Mouse (Mus musculus): Measurements from ENCODE around the gene Vamp3.
"Not testable (repeated sequence)": the region's sequence is repeated elsewhere in the genome, so short reads cannot be mapped to it uniquely, and the experiment has no call there.

The Vamp3 gene

GRCm38 (mm10) chr4:151044037-151044943, 13.5 kb downstream of the Vamp3 start, which contains the start of gene Per3:
Gene Per3 (minus strand): TSS chr4:151044665.
- peak; percentile 100 for DNase-seq

GRCm38 (mm10) chr4:151043281-151043680, 14.5 kb downstream of the Vamp3 start:
- peak; percentile 26 for DNase-seq

GRCm38 (mm10) chr4:151041506-151041905, 16.3 kb downstream of the Vamp3 start:
- no peak for DNase-seq

DNA sequence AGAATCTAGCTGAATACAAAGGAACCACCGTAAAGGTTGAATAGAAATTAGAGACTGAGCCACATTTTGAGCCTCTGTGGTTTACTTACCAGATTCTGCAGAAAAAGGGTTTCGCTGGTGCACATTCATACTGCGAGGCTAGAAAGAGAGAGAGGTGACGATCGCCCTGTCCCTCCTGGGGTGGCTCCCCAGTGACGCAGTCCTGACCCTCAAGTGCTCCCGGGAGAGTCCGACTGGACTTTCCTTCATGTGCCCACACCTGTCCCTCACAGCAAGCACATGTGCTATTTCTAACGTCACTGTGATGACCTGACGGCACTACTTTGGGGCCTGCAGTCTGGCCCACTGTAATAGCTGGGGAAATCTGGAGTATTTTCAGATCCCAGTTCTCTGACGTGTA, 20.0 kb downstream of the Vamp3 start:
- DNase-seq, result no peak

GRCm38 (mm10) chr4:151036521-151036920, 21.2 kb downstream of the Vamp3 start:
- no peak for DNase-seq

- DNase-seq, result peak; percentile 21
Observed at GRCm38 (mm10) chr4:151027001-151027400, 30.8 kb downstream of the Vamp3 start.

- DNase-seq, result no peak
Observed at GRCm38 (mm10) chr4:151024152-151024551, 33.6 kb downstream of the Vamp3 start.

- DNase-seq, result not testable (repeated sequence)
Observed at GRCm38 (mm10) chr4:151017356-151017755, 40.4 kb downstream of the Vamp3 start.

GRCm38 (mm10) chr4:151015946-151016345, 41.8 kb downstream of the Vamp3 start:
- no peak for DNase-seq

GRCm38 (mm10) chr4:151010316-151010715, 47.4 kb downstream of the Vamp3 start:
- DNase-seq, result no peak

DNA sequence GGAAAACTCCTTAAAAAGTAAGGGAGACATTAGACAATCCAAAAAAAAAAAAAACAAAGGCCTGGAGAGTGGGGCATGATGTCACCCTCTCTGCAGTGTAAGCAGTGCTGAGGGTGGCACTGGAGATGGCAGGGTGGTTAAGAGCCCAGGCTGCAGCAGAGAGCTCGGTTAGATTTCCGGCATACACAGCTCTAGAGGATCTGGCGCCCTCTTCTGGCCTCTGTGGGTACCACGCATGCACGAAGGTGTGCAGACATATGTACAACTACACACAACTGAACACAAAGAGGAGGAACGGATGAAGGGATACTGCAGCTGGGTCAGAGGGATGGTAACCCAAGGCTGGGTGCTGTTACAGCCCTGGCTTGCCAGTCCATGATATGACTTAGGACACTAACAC, 50.8 kb downstream of the Vamp3 start:
- peak; percentile 47 for DNase-seq

- no peak for DNase-seq
Observed at GRCm38 (mm10) chr4:151005656-151006318, 52.0 kb downstream of the Vamp3 start.

DNA sequence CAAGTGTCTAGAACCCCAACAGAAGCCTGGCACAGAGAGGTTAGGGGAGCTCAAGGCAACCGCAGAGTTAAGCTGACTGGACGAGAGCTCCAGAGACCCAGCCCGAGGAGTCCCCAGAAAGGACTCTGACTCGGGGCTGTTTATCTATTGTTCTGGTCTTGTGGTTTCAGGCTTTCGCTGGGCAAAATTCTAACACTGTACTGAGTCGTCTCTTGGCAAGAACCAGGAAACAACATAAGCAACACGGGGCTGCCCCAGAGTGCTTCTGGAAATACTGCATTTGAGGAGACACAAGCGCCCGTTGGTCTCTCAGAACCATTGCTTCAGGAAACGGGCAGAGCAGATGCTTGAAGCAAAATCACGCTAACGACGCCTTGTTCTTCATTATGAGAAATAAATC, 56.4 kb downstream of the Vamp3 start:
- no peak for DNase-seq

- DNase-seq, result no peak
Observed at GRCm38 (mm10) chr4:150998626-150999025, 59.1 kb downstream of the Vamp3 start.

All from kidney, postnatal 14 days (tissue).